Mouse (Mus musculus) cortical plate, adult 2 months (tissue): Measurements from ENCODE around the gene Diras2. TPM values are rescaled to one million over a fixed set of nuclear protein-coding genes. Genes with fewer than 3 reads are reported as not detected.

Experiments
- H3K27ac ChIP-seq: fragments of 200-500 bp; 2 replicates; pipeline ENCODE4 v1.5.1; 2012; ENCODE audit warnings: low read length, control low read depth, inconsistent platforms; ENCODE audit not compliant: insufficient read depth
- H3K4me1 ChIP-seq: fragments of 200-500 bp; 2 replicates; pipeline ENCODE4 v1.6.1; 2011; ENCODE audit warnings: low read length; ENCODE audit not compliant: control insufficient read depth, insufficient read depth
- H3K4me3 ChIP-seq: fragments of 200-500 bp; 2 replicates; pipeline ENCODE4 v1.5.1; 2011; ENCODE audit warnings: mild to moderate bottlenecking, low read length, control low read depth; ENCODE audit not compliant: insufficient read depth
- CTCF ChIP-seq: fragments of 200-500 bp; IDR thresholded peaks from 2 replicates; pipeline ENCODE4 v1.5.1; 2011; ENCODE audit warnings: mild to moderate bottlenecking, control low read depth, low read length; ENCODE audit not compliant: insufficient read depth; ENCODE audit errors: extremely low read depth
- POLR2A ChIP-seq: fragments of 200-500 bp; IDR thresholded peaks from 2 replicates; pipeline ENCODE4 v1.6.1; 2011; ENCODE audit warnings: mild to moderate bottlenecking, low read length, control low read depth; ENCODE audit not compliant: insufficient read depth; ENCODE audit errors: extremely low read depth
- polyA plus RNA-seq: library from polyadenylated mRNA; depleted of rRNA; stranded (reverse); fragments of >200 nt; gene quantifications from 2 replicates; pipeline ENCODE4 v1.2.3, GENCODE M21; 2012; rRNA removed

Gene Diras2
- polyA plus RNA-seq: 183 and 184 TPM in 2 replicates

GRCm38 (mm10) chr13:52531121-52531520 lies at the start of gene Diras2:
Diras2 (minus strand) TSS chr13:52531279.
- no peak for TF ChIP-seq CTCF
- TF ChIP-seq POLR2A: no peak
- Histone ChIP-seq H3K4me3 (peak within 1 kb of the TSS; percentile 82), H3K27ac (peak within 1 kb of the TSS; percentile 92), H3K4me1 (no peaks in the 10 kb centered on the region)

GRCm38 (mm10) chr13:52578776-52579175 lies 47.7 kb upstream of the Diras2 start:
- TF ChIP-seq CTCF (no peak), POLR2A (no peak)
- H3K27ac ChIP-seq: no peak overlapping the region
- no peaks in the 10 kb centered on the region for H3K4me1 ChIP-seq
- no peak overlapping the region for H3K4me3 ChIP-seq

GRCm38 (mm10) chr13:52577939-52578338 lies 46.9 kb upstream of the Diras2 start:
- no peak for TF ChIP-seq CTCF
- Histone ChIP-seq H3K4me3 (no peak overlapping the region), H3K27ac (no peak overlapping the region), H3K4me1 (no peaks in the 10 kb centered on the region)

GRCm38 (mm10) chr13:52577326-52577920 lies 46.3 kb upstream of the Diras2 start:
- TF ChIP-seq CTCF (no peak), POLR2A (no peak)
- H3K27ac ChIP-seq: no peak overlapping the region
- H3K4me3 ChIP-seq: no peak overlapping the region
- no peaks in the 10 kb centered on the region for H3K4me1 ChIP-seq

- no peaks in the 10 kb centered on the region for H3K4me1 ChIP-seq
These were observed 45.8 kb upstream of the Diras2 start for GRCm38 (mm10) chr13:52576841-52577240.

GRCm38 (mm10) chr13:52576021-52576614 lies 45.0 kb upstream of the Diras2 start:
- H3K4me3 ChIP-seq: no peak overlapping the region
- H3K27ac ChIP-seq: no peak overlapping the region
- H3K4me1 ChIP-seq: no peaks in the 10 kb centered on the region
- TF ChIP-seq CTCF: no peak

More at GRCm38 (mm10) chr13:52576841-52577240, 45.8 kb upstream of the Diras2 start:
- no peak overlapping the region for H3K4me3 ChIP-seq
- H3K27ac ChIP-seq: no peak overlapping the region
- TF ChIP-seq CTCF: no peak
- TF ChIP-seq POLR2A: no peak

GRCm38 (mm10) chr13:52575483-52575882 lies 44.4 kb upstream of the Diras2 start:
- Histone ChIP-seq H3K4me3 (no peak overlapping the region), H3K4me1 (no peaks in the 10 kb centered on the region), H3K27ac (no peak overlapping the region)
- TF ChIP-seq POLR2A (no peak), CTCF (no peak)

GRCm38 (mm10) chr13:52574311-52574710 lies 43.2 kb upstream of the Diras2 start:
- H3K4me1 ChIP-seq: no peaks in the 10 kb centered on the region
- no peak for TF ChIP-seq POLR2A
- no peak for TF ChIP-seq CTCF
- H3K4me3 ChIP-seq: no peak overlapping the region
- H3K27ac ChIP-seq: no peak overlapping the region

- Histone ChIP-seq H3K4me3 (no peak overlapping the region), H3K27ac (no peak overlapping the region), H3K4me1 (no peaks in the 10 kb centered on the region)
- TF ChIP-seq POLR2A: no peak
- no peak for TF ChIP-seq CTCF
These were observed 41.7 kb upstream of the Diras2 start for GRCm38 (mm10) chr13:52572451-52573446.
